Mouse (Mus musculus): ENCODE data around the gene Git2.

DNA sequence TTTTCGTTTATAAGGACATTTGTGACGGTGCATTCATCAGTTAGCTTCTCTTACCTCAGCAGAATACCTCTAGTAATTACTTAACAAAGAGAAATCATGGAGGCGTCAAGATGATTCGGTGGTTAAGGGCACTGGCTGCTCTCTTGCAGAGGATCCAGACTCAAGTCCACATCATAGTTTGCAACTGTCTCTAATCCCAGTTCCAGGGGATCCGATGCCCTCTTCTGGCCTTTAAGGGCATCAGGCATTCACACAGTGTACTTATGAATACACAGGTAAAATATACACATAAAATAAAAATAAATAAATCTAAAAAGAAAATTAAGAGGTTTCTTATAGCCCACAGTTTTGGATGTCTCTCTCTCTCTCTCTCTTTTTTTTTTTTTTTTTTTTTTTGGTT lies 79.5 kb downstream of the Git2 start:
- TF ChIP-seq CTCF (IDR thresholded peaks at IDR 0.05; ENCODE audit: low read depth, low read length) (peak; percentile 2), EP300 (IDR thresholded peaks at IDR 0.05; ENCODE audit: insufficient read depth, low read depth, low read length) (no peak), POLR2A (IDR thresholded peaks at IDR 0.05; ENCODE audit: insufficient read depth, low read length) (no peak)

All from ES-Bruce4 (cell line).